In the genomic region with DNA sequence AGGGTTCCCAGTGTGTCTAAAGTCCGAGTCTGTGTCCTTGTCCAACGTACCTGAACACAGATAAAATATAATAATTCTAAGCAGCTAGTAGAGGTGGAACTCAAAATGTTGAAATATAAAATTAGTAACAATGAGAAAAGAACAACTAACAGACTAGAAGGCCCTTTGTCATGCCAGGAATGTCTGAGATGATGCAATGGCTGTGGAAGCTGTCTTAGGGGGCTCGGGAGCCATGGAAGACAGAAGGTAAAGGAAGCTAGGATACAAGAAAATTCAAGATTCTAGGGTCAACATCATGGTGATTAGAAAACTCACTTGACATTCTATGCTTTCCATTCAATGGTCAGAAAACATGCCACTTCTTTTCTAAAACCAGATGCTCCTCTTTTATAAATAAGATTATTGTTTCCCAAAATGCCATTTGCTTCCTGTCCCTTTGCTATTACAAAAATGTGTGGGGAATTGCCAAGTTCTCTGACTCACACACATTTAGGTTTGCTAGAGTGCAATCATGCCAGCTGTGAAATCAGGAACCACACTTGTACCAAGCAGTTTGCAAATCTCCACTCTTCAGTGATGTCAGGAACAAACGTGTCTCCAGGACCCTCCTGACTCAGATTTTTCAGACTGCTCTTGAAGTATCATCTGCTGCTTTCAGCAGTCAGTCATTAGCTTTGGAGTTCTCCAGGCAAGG, we compare ENCODE assay signal across 28 mouse cellular contexts.
DNase-seq lines count a peak whose midpoint lies in the region; ATAC-seq and TF ChIP-seq lines count a peak whose summit lies in the region.
"Had no signal": no experiment of that assay in that cellular context is flagged by ENCODE, and none has a peak within 500 bp of the region (broad histone marks: within the 10 kb centered on the region; RNA-seq: fewer than 3 reads in every experiment).

No protein-coding gene starts in this region.

- no peak overlapping the region for H3K4me2 ChIP-seq in hindbrain, embryonic 11.5 days (replicated peaks; ENCODE audit: low read depth, low read length)
- no peak overlapping the region for H3K4me2 ChIP-seq in forebrain, embryonic 15.5 days (replicated peaks)
- H3K4me2 ChIP-seq: heart, embryonic 15.5 days; hindbrain, embryonic 12.5 days; intestine, embryonic 15.5 days; limb, embryonic 15.5 days; liver, embryonic 13.5 days; midbrain, embryonic 15.5 days had no signal

- no peak for TF ChIP-seq CTCF in C2C12 (IDR thresholded peaks at IDR 0.05; ENCODE audit: control insufficient read depth, insufficient read depth, insufficient read length)

- H3K4me1 ChIP-seq in hindbrain, embryonic 11.5 days (replicated peaks; ENCODE audit: control insufficient read depth, insufficient read depth, low read length): no peaks in the 10 kb centered on the region
- H3K4me1 ChIP-seq in forebrain, embryonic 15.5 days: no peaks in the 10 kb centered on the region
- H3K4me1 ChIP-seq: heart, embryonic 10.5 days; heart, embryonic 15.5 days; hindbrain, embryonic 12.5 days; intestine, embryonic 15.5 days; limb, embryonic 10.5 days; limb, embryonic 15.5 days; liver, embryonic 13.5 days; midbrain, embryonic 10.5 days; midbrain, embryonic 15.5 days had no signal

- no peak overlapping the region for H3K4me3 ChIP-seq in C2C12 (ENCODE audit: insufficient read depth, poor library complexity, severe bottlenecking)
- no peak overlapping the region for H3K4me3 ChIP-seq in hindbrain, embryonic 11.5 days (ENCODE audit: low read depth, low read length)
- H3K4me3 ChIP-seq in forebrain, embryonic 15.5 days: no peak overlapping the region
- H3K4me3 ChIP-seq: heart, embryonic 10.5 days; heart, embryonic 15.5 days; hindbrain, embryonic 12.5 days; intestine, embryonic 15.5 days; limb, embryonic 10.5 days; limb, embryonic 15.5 days; liver, embryonic 13.5 days; midbrain, embryonic 10.5 days; midbrain, embryonic 15.5 days had no signal

- H3K27me3 ChIP-seq in C2C12 (ENCODE audit: control insufficient read depth, insufficient read depth, insufficient read length): no peaks in the 10 kb centered on the region
- H3K27me3 ChIP-seq in hindbrain, embryonic 11.5 days (ENCODE audit: control insufficient read depth, insufficient read depth, low read length): no peaks in the 10 kb centered on the region
- no peaks in the 10 kb centered on the region for H3K27me3 ChIP-seq in forebrain, embryonic 15.5 days
- H3K27me3 ChIP-seq: heart, embryonic 15.5 days; hindbrain, embryonic 12.5 days; intestine, embryonic 15.5 days; limb, embryonic 15.5 days; liver, embryonic 13.5 days; midbrain, embryonic 15.5 days had no signal

- H3K9me3 ChIP-seq in hindbrain, embryonic 11.5 days (ENCODE audit: control insufficient read depth, low read length): no peaks in the 10 kb centered on the region
- H3K9me3 ChIP-seq in forebrain, embryonic 15.5 days: no peaks in the 10 kb centered on the region
- H3K9me3 ChIP-seq: G1E; heart, embryonic 10.5 days; heart, embryonic 15.5 days; hindbrain, embryonic 12.5 days; intestine, embryonic 15.5 days; limb, embryonic 10.5 days; limb, embryonic 15.5 days; liver, embryonic 13.5 days; midbrain, embryonic 10.5 days; midbrain, embryonic 15.5 days had no signal

- no peaks in the 10 kb centered on the region for H3K79me2 ChIP-seq in C2C12 (ENCODE audit: control insufficient read depth, insufficient read depth)

- no peak overlapping the region for H3ac ChIP-seq in C2C12 (ENCODE audit: control insufficient read depth, insufficient read length, low read depth)

- H3K36me3 ChIP-seq in C2C12 (ENCODE audit: control insufficient read depth, insufficient read depth): no peaks in the 10 kb centered on the region
- H3K36me3 ChIP-seq in hindbrain, embryonic 11.5 days (ENCODE audit: control insufficient read depth, insufficient read depth, low read length): no peaks in the 10 kb centered on the region
- H3K36me3 ChIP-seq in forebrain, embryonic 15.5 days: no peaks in the 10 kb centered on the region
- H3K36me3 ChIP-seq: G1E; heart, embryonic 10.5 days; heart, embryonic 15.5 days; hindbrain, embryonic 12.5 days; intestine, embryonic 15.5 days; limb, embryonic 10.5 days; limb, embryonic 15.5 days; liver, embryonic 13.5 days; midbrain, embryonic 10.5 days; midbrain, embryonic 15.5 days had no signal

- H3K9ac ChIP-seq in hindbrain, embryonic 11.5 days (ENCODE audit: low read depth, low read length): no peak overlapping the region
- no peak overlapping the region for H3K9ac ChIP-seq in forebrain, embryonic 15.5 days (replicated peaks)
- H3K9ac ChIP-seq: heart, embryonic 15.5 days; hindbrain, embryonic 12.5 days; intestine, embryonic 15.5 days; limb, embryonic 15.5 days; liver, embryonic 13.5 days; midbrain, embryonic 15.5 days had no signal

- H3K27ac ChIP-seq in hindbrain, embryonic 11.5 days (ENCODE audit: low read depth, low read length): no peak overlapping the region
- no peak overlapping the region for H3K27ac ChIP-seq in forebrain, embryonic 15.5 days (replicated peaks)
- H3K27ac ChIP-seq: heart, embryonic 10.5 days; heart, embryonic 15.5 days; hindbrain, embryonic 12.5 days; hindbrain, postnatal 0 days; intestine, embryonic 15.5 days; limb, embryonic 10.5 days; limb, embryonic 15.5 days; liver, embryonic 13.5 days; macrophage; midbrain, embryonic 10.5 days; midbrain, embryonic 15.5 days had no signal

- peak; percentile 4 to 12 for DNase-seq in layer of hippocampus, postnatal 36 days
- no peak for DNase-seq in layer of hippocampus, postnatal 10 days (ENCODE audit: low spot score in 2 of 2)
- peak; percentile 10 for DNase-seq in adipocyte (ENCODE audit: low spot score)
- DNase-seq in telencephalon, adult 2 months (ENCODE audit: low read depth, low spot score): peak; percentile 33
- DNase-seq in hindbrain, embryonic 11.5 days (ENCODE audit: low spot score): no peak
- DNase-seq: adrenal gland, adult 2 months; cerebellum, adult 11 months; cerebellum, adult 9-10 months; cerebellum, postnatal 36 days; gastrocnemius, postnatal 14 days; kidney, adult 2 months; kidney, postnatal 36 days; liver, embryonic 13.5 days; lung, adult 18-20 months had no signal

- no peaks in the 10 kb centered on the region for H3K79me3 ChIP-seq in C2C12 (ENCODE audit: low read depth)

- WGBS in hindbrain, embryonic 11.5 days: 79% methylated on average over 4 of the region's 4 CpGs
- WGBS in forebrain, embryonic 15.5 days: 83% methylated on average over 4 of the region's 4 CpGs

- no peak for ATAC-seq in hindbrain, embryonic 11.5 days (ENCODE audit: low FRiP score)
- ATAC-seq in forebrain, embryonic 15.5 days (replicated peaks): no peak
- ATAC-seq: hindbrain, postnatal 0 days; intestine, embryonic 15.5 days; lung, postnatal 0 days; midbrain, embryonic 15.5 days had no signal

TF ChIP-seq in C2C12, 6 proteins besides CTCF, POLR2A, EP300 and RAD21:
- TF ChIP-seq CEBPB (IDR thresholded peaks at IDR 0.05; ENCODE audit: low read depth): peak; percentile 80
- TF ChIP-seq FOSL1 (IDR thresholded peaks at IDR 0.05; ENCODE audit: insufficient read depth, low read length, poor library complexity, severe bottlenecking): no peak
- TF ChIP-seq MYOD1 (IDR thresholded peaks at IDR 0.05; ENCODE audit: control insufficient read depth, insufficient read length, low read depth): peak; percentile 17
- no peak for TF ChIP-seq USF1 (IDR thresholded peaks at IDR 0.05; ENCODE audit: low read depth)
- no peak for TF ChIP-seq MAX (IDR thresholded peaks at IDR 0.05)
- no peak for TF ChIP-seq MYOG (IDR thresholded peaks at IDR 0.05; ENCODE audit: control insufficient read depth, extremely low read depth, insufficient read length)

Comparison
In these comparisons a context has a peak if more than half of its experiments do, and no peak if none do; other contexts are left out.
1. DNase-seq: peak in layer of hippocampus, postnatal 36 days (2 of 2), adipocyte (single experiment) and telencephalon, adult 2 months (single experiment); none in layer of hippocampus, postnatal 10 days (0 of 2) and hindbrain, embryonic 11.5 days (single experiment).